Mouse (Mus musculus): ENCODE measurements around the gene Cdkn1c. TPM values are rescaled to one million over a fixed set of nuclear protein-coding genes. Genes with fewer than 3 reads are reported as not detected.

Gene Cdkn1c
- polyA plus RNA-seq, 1 experiment, result 30.8 TPM

- H3K27me3 ChIP-seq (replicated peaks; ENCODE audit: control insufficient read depth, insufficient read depth, low read length), result no peaks in the 10 kb centered on the region
- no peaks in the 10 kb centered on the region for H3K4me1 ChIP-seq (ENCODE audit: control insufficient read depth, insufficient read depth, low read length)
- no peak for DNase-seq
- WGBS, result 34% methylated on average over 38 of the region's 38 CpGs
- H3K4me3 ChIP-seq (ENCODE audit: insufficient read depth, low read depth, low read length), result peak overlapping the region; percentile 27; the same call in 1 of the 2 replicates
- TF ChIP-seq POLR2A (IDR thresholded peaks at IDR 0.05; ENCODE audit: low read depth, low read length) (no peak), CTCF (conservative IDR thresholded peaks at IDR 0.05; ENCODE audit: insufficient read depth, insufficient read length, low read depth, low read length) (no peak)
- no peak overlapping the region for H3K27ac ChIP-seq (ENCODE audit: insufficient read depth, low read depth, low read length)
- H3K36me3 ChIP-seq (ENCODE audit: control insufficient read depth, insufficient read depth, low read length), result no peaks in the 10 kb centered on the region
These were observed 1.9 kb downstream of the Cdkn1c start for GRCm38 (mm10) chr7:143458963-143459331.

- H3K27me3 ChIP-seq (replicated peaks; ENCODE audit: control insufficient read depth, insufficient read depth, low read length), result 0 out of 2 replicates have a peak, but pooled peaks cover 2% of the 10 kb centered on the region
- 73% methylated on average over 2 of the region's 2 CpGs for WGBS
- no peak overlapping the region for H3K4me3 ChIP-seq (ENCODE audit: insufficient read depth, low read depth, low read length)
- no peak for TF ChIP-seq POLR2A (IDR thresholded peaks at IDR 0.05; ENCODE audit: low read depth, low read length)
- no peak for TF ChIP-seq CTCF (conservative IDR thresholded peaks at IDR 0.05; ENCODE audit: insufficient read depth, insufficient read length, low read depth, low read length)
- no peaks in the 10 kb centered on the region for H3K36me3 ChIP-seq (ENCODE audit: control insufficient read depth, insufficient read depth, low read length)
- no peaks in the 10 kb centered on the region for H3K4me1 ChIP-seq (ENCODE audit: control insufficient read depth, insufficient read depth, low read length)
- H3K27ac ChIP-seq (ENCODE audit: insufficient read depth, low read depth, low read length), result no peak overlapping the region
- DNase-seq, result no peak
These were observed 13.7 kb downstream of the Cdkn1c start for GRCm38 (mm10) chr7:143447130-143447529.

GRCm38 (mm10) chr7:143445651-143446460 is 15.0 kb downstream of the Cdkn1c start:
- Histone ChIP-seq H3K4me3 (ENCODE audit: insufficient read depth, low read depth, low read length) (peak overlapping the region; percentile 20), H3K4me1 (ENCODE audit: control insufficient read depth, insufficient read depth, low read length) (no peaks in the 10 kb centered on the region), H3K27me3 (replicated peaks; ENCODE audit: control insufficient read depth, insufficient read depth, low read length) (0 out of 2 replicates have a peak, but pooled peaks cover 2% of the 10 kb centered on the region), H3K27ac (ENCODE audit: insufficient read depth, low read depth, low read length) (no peak overlapping the region), H3K36me3 (ENCODE audit: control insufficient read depth, insufficient read depth, low read length) (no peaks in the 10 kb centered on the region)
- WGBS, result 11% methylated on average over 53 of the region's 53 CpGs
- no peak for DNase-seq
- no peak for TF ChIP-seq CTCF (conservative IDR thresholded peaks at IDR 0.05; ENCODE audit: insufficient read depth, insufficient read length, low read depth, low read length)
- no peak for TF ChIP-seq POLR2A (IDR thresholded peaks at IDR 0.05; ENCODE audit: low read depth, low read length)

- 0 out of 2 replicates have a peak overlapping the region, but pooled peaks have one; percentile 20 for H3K4me3 ChIP-seq (ENCODE audit: insufficient read depth, low read depth, low read length)
- 15% methylated on average over 55 of the region's 55 CpGs for WGBS
- TF ChIP-seq POLR2A (IDR thresholded peaks at IDR 0.05; ENCODE audit: low read depth, low read length), result no peak
- TF ChIP-seq CTCF (conservative IDR thresholded peaks at IDR 0.05; ENCODE audit: insufficient read depth, insufficient read length, low read depth, low read length), result no peak
These were observed 15.7 kb downstream of the Cdkn1c start for GRCm38 (mm10) chr7:143444955-143445648.

GRCm38 (mm10) chr7:143444580-143444954 is 16.3 kb downstream of the Cdkn1c start:
- Histone ChIP-seq H3K36me3 (ENCODE audit: control insufficient read depth, insufficient read depth, low read length) (no peaks in the 10 kb centered on the region), H3K27me3 (replicated peaks; ENCODE audit: control insufficient read depth, insufficient read depth, low read length) (0 out of 2 replicates have a peak, but pooled peaks cover 2% of the 10 kb centered on the region), H3K27ac (ENCODE audit: insufficient read depth, low read depth, low read length) (no peak overlapping the region), H3K4me3 (ENCODE audit: insufficient read depth, low read depth, low read length) (no peak overlapping the region), H3K4me1 (ENCODE audit: control insufficient read depth, insufficient read depth, low read length) (no peaks in the 10 kb centered on the region)
- no peak for DNase-seq
- WGBS, result 75% methylated on average over 8 of the region's 8 CpGs
- TF ChIP-seq POLR2A (IDR thresholded peaks at IDR 0.05; ENCODE audit: low read depth, low read length) (no peak), CTCF (conservative IDR thresholded peaks at IDR 0.05; ENCODE audit: insufficient read depth, insufficient read length, low read depth, low read length) (no peak)

More at GRCm38 (mm10) chr7:143444955-143445648, 15.7 kb downstream of the Cdkn1c start:
- no peak overlapping the region for H3K27ac ChIP-seq (ENCODE audit: insufficient read depth, low read depth, low read length)
- no peak for DNase-seq
- no peaks in the 10 kb centered on the region for H3K36me3 ChIP-seq (ENCODE audit: control insufficient read depth, insufficient read depth, low read length)
- 0 out of 2 replicates have a peak, but pooled peaks cover 2% of the 10 kb centered on the region for H3K27me3 ChIP-seq (replicated peaks; ENCODE audit: control insufficient read depth, insufficient read depth, low read length)
- no peaks in the 10 kb centered on the region for H3K4me1 ChIP-seq (ENCODE audit: control insufficient read depth, insufficient read depth, low read length)

- no peak for DNase-seq
- H3K27me3 ChIP-seq (replicated peaks; ENCODE audit: control insufficient read depth, insufficient read depth, low read length), result peaks cover 3% of the 10 kb centered on the region; the same call in 1 of the 2 replicates
- H3K4me3 ChIP-seq (ENCODE audit: insufficient read depth, low read depth, low read length), result no peak overlapping the region
- H3K4me1 ChIP-seq (ENCODE audit: control insufficient read depth, insufficient read depth, low read length), result no peaks in the 10 kb centered on the region
- WGBS, result 79% methylated on average over 1 of the region's 1 CpGs
- H3K36me3 ChIP-seq (ENCODE audit: control insufficient read depth, insufficient read depth, low read length), result no peaks in the 10 kb centered on the region
- no peak overlapping the region for H3K27ac ChIP-seq (ENCODE audit: insufficient read depth, low read depth, low read length)
- no peak for TF ChIP-seq POLR2A (IDR thresholded peaks at IDR 0.05; ENCODE audit: low read depth, low read length)
These were observed 21.9 kb downstream of the Cdkn1c start for GRCm38 (mm10) chr7:143438965-143439364.

Data from kidney, adult 2 months (tissue).